Mouse (Mus musculus) limb, embryonic 12.5 days (tissue): ENCODE results near the gene Pla2g4b. TPM values are rescaled to one million over a fixed set of nuclear protein-coding genes. Genes with fewer than 3 reads are reported as not detected.

Source experiments
- ATAC-seq: fragments of 200-750 bp; cut with Nextera tagmentation; 2 replicates; pipeline ENCODE4 v1.8.0; 2017; ENCODE audit warnings: low read depth, moderate TSS enrichment; ENCODE audit not compliant: insufficient number of reproducible peaks, insufficient read depth, low FRiP score, low TSS enrichment
- H3K27ac ChIP-seq: fragments of 300-500 bp; sonication (generic); 2 replicates; pipeline ENCODE4 v1.5.1; 2016; ENCODE audit warnings: mild to moderate bottlenecking, moderate library complexity
- H3K27me3 ChIP-seq: fragments of 300-500 bp; sonication (generic); 2 replicates; pipeline ENCODE4 v1.6.1; 2016; ENCODE audit warnings: mild to moderate bottlenecking, moderate library complexity
- H3K36me3 ChIP-seq: fragments of 300-500 bp; sonication (generic); 2 replicates; pipeline ENCODE4 v1.6.1; 2016; ENCODE audit warnings: mild to moderate bottlenecking, moderate library complexity
- H3K4me1 ChIP-seq: fragments of 300-500 bp; sonication (generic); replicated peaks from 2 replicates; pipeline ENCODE4 v1.6.1; 2016
- H3K4me2 ChIP-seq: fragments of 300-500 bp; sonication (generic); 2 replicates; pipeline ENCODE4 v1.6.1; 2016; ENCODE audit warnings: mild to moderate bottlenecking, moderate library complexity
- H3K4me3 ChIP-seq: fragments of 300-500 bp; sonication (generic); replicated peaks from 2 replicates; pipeline ENCODE4 v1.5.1; 2016; ENCODE audit warnings: mild to moderate bottlenecking
- H3K9ac ChIP-seq: fragments of 300-500 bp; sonication (generic); replicated peaks from 2 replicates; pipeline ENCODE4 v1.6.1; 2016; ENCODE audit warnings: mild to moderate bottlenecking, moderate library complexity
- H3K9me3 ChIP-seq: fragments of 300-500 bp; sonication (generic); 2 replicates; pipeline ENCODE4 v1.6.1; 2016; ENCODE audit warnings: mild to moderate bottlenecking, moderate library complexity
- WGBS: fragments of 180-500 bp; shearing (Covaris S2); methylation state at CpG from one replicate; pipeline ENCODE4 v1.1.7; 2016; 5-methylcytosine and 5-hydroxymethylcytosine counted together
- microRNA-seq: library from miRNA; unstranded; fragments of <30 nt; microRNA quantifications from one replicate; pipeline ENCODE4, GENCODE M21; 2017
- polyA plus RNA-seq: library from polyadenylated mRNA; unstranded; fragments of >200 nt; fragmentation: Nextera tagmentation; extraction: Ambion mirVana; gene quantifications from 2 replicates; pipeline ENCODE4 v1.2.1, GENCODE M21; 2016

Gene Pla2g4b
- polyA plus RNA-seq, 1 experiment from 2014 or later = 3.8 TPM

GRCm38 (mm10) chr2:120087897-120088296, 54.7 kb downstream of the Pla2g4b start:
- ATAC-seq = no peak

GRCm38 (mm10) chr2:120090979-120091378, 57.8 kb downstream of the Pla2g4b start:
- H3K4me2 ChIP-seq = no peak overlapping the region
- H3K36me3 ChIP-seq = no peaks in the 10 kb centered on the region
- H3K27ac ChIP-seq = no peak overlapping the region
- H3K27me3 ChIP-seq = no peaks in the 10 kb centered on the region
- no peak overlapping the region for H3K9ac ChIP-seq
- no peak overlapping the region for H3K4me3 ChIP-seq
- WGBS = 83% methylated on average over 17 of the region's 17 CpGs
- H3K4me1 ChIP-seq = no peaks in the 10 kb centered on the region
- no peak for ATAC-seq
- no peaks in the 10 kb centered on the region for H3K9me3 ChIP-seq

More at GRCm38 (mm10) chr2:120087897-120088296, 54.7 kb downstream of the Pla2g4b start:
- no peak overlapping the region for H3K27ac ChIP-seq
- no peaks in the 10 kb centered on the region for H3K9me3 ChIP-seq
- no peak overlapping the region for H3K9ac ChIP-seq
- no peaks in the 10 kb centered on the region for H3K4me1 ChIP-seq
- no peaks in the 10 kb centered on the region for H3K27me3 ChIP-seq
- H3K4me2 ChIP-seq = no peak overlapping the region
- H3K4me3 ChIP-seq = no peak overlapping the region
- WGBS = 85% methylated on average over 2 of the region's 2 CpGs
- H3K36me3 ChIP-seq = no peaks in the 10 kb centered on the region

Small RNAs within 50 kb of the gene (microRNA-seq; reads per million reads assigned to microRNA genes)
- not detected for gene Mir7665

Other genes starting within 250 kb of the Pla2g4b start
- gene Rpap1, start 245.9 kb upstream of the Pla2g4b start, polyA plus RNA-seq = 35.7 and 36.9 TPM in 2 replicates
- gene Tyro3, start 235.7 kb upstream of the Pla2g4b start, polyA plus RNA-seq = 34.6 and 37.8 TPM in 2 replicates
- 37.9 and 39.9 TPM in 2 replicates for gene Mga, start 136.2 kb upstream of the Pla2g4b start, polyA plus RNA-seq
- 3.4 and 4.9 TPM in 2 replicates for gene Mapkbp1, start 60.7 kb upstream of the Pla2g4b start, polyA plus RNA-seq
- gene Jmjd7, start 5.9 kb upstream of the Pla2g4b start, polyA plus RNA-seq = 21.1 and 24.3 TPM in 2 replicates
- gene Gm28042, start 5.9 kb upstream of the Pla2g4b start, polyA plus RNA-seq = 4.6 and 5.0 TPM in 2 replicates
- gene Ehd4, start 121.2 kb downstream of the Pla2g4b start, polyA plus RNA-seq = 27.9 and 28.2 TPM in 2 replicates
- gene Pla2g4e, start 211.9 kb downstream of the Pla2g4b start, polyA plus RNA-seq = 0.06 TPM in 1 of 2 replicates, not detected in the other